Mouse (Mus musculus): ENCODE measurements around the gene Cdk14. TPM values are rescaled to one million over a fixed set of nuclear protein-coding genes. Genes with fewer than 3 reads are reported as not detected.

Gene Cdk14
- polyA plus RNA-seq, 1 experiment: 3.1 TPM

DNA sequence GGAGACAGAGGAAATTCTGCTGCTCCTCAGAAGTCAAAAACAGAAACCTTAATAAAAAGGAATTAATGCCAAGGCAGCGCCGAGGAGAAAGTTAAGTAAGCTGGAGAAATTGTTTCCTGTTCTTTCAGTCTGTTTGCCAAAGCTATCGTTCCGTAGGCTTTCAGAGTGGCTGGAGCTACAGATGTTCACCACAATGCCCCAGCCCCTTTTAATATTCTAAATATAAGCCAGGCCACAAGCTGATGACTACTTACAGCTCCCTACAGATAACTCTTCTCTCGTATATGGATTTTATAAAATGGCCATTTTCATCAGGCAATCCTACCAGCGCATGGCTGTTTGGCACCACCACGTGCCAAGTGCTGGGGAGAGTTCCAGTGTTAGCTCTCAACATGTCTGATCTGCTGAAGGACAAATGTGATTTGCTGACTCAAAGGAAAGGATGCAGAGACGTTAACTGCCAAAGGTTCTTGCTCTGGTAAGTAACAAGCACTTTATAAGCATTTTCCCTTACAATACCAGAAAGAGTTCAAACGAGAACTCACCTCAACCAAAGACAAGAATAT lies 106.8 kb downstream of the Cdk14 start:
- H3K27ac ChIP-seq (ENCODE audit: control insufficient read depth, insufficient read depth, low read depth, low read length): no peak overlapping the region
- no peak overlapping the region for H3K4me3 ChIP-seq (ENCODE audit: control insufficient read depth, low read depth, low read length)
- H3K27me3 ChIP-seq (ENCODE audit: control insufficient read depth, insufficient read depth, low read length): no peaks in the 10 kb centered on the region
- H3K36me3 ChIP-seq (ENCODE audit: control insufficient read depth, insufficient read depth, low read length): no peaks in the 10 kb centered on the region
- H3K4me1 ChIP-seq (ENCODE audit: control insufficient read depth, insufficient read depth, low read length): no peaks in the 10 kb centered on the region
- TF ChIP-seq CTCF (IDR thresholded peaks at IDR 0.05; ENCODE audit: control insufficient read depth, insufficient read depth, insufficient replicate concordance, low read depth, low read length): no peak
- no peak for TF ChIP-seq POLR2A (IDR thresholded peaks at IDR 0.05; ENCODE audit: control insufficient read depth, low read depth, low read length)

DNA sequence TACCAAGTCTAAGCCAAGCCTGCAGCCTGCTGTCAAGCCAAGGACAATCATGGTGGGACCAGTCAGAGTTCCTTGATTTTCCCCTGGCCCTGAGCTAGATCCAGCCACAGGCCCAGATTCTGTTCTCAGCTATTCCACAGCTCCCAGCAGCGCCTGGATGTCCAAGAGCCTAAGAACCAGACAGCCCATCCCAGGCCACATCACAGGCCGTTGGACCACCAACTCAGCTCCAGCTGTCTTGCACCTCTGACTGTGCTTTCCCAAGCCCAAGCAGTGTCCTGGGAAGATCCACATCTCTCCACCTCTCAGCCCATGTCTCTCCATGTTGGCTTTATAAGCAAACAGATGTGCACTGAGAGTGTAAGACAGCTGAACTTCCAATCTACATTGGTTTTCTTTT lies 114.8 kb downstream of the Cdk14 start:
- H3K4me3 ChIP-seq (ENCODE audit: control insufficient read depth, low read depth, low read length): no peak overlapping the region
- no peak for TF ChIP-seq CTCF (IDR thresholded peaks at IDR 0.05; ENCODE audit: control insufficient read depth, insufficient read depth, insufficient replicate concordance, low read depth, low read length)
- no peak for TF ChIP-seq POLR2A (IDR thresholded peaks at IDR 0.05; ENCODE audit: control insufficient read depth, low read depth, low read length)
- no peaks in the 10 kb centered on the region for H3K27me3 ChIP-seq (ENCODE audit: control insufficient read depth, insufficient read depth, low read length)
- H3K4me1 ChIP-seq (ENCODE audit: control insufficient read depth, insufficient read depth, low read length): no peaks in the 10 kb centered on the region
- H3K27ac ChIP-seq (ENCODE audit: control insufficient read depth, insufficient read depth, low read depth, low read length): no peak overlapping the region
- no peaks in the 10 kb centered on the region for H3K36me3 ChIP-seq (ENCODE audit: control insufficient read depth, insufficient read depth, low read length)

DNA sequence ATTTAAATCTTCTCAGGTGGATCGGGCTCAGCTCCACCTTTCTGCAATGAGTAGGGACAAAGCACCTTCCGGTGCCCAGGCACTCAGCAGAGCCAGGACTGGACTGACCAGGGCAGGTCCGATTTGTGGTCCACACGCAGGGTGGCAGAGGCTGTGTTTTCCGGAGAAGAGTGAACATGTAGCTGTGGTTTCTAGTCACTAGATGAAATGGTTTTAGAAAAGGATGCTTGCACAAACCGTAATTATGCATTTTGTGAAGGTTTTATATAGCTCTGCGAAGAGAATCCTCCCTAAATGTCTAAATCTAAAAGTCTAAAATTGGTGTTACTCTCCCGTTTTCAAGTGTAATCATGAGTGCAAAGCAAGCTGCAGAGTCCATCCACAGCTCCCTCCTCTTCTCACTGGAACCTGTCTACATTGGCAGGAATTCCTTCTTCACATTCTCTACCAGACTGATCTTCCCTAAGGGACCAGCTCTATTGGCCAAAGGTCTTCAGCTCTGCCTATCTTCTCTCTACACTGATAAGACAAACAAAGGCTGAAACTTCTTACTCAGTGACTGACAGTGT lies 116.9 kb downstream of the Cdk14 start:
- TF ChIP-seq CTCF (IDR thresholded peaks at IDR 0.05; ENCODE audit: control insufficient read depth, insufficient read depth, insufficient replicate concordance, low read depth, low read length) (no peak), POLR2A (IDR thresholded peaks at IDR 0.05; ENCODE audit: control insufficient read depth, low read depth, low read length) (no peak)
- H3K27me3 ChIP-seq (ENCODE audit: control insufficient read depth, insufficient read depth, low read length): no peaks in the 10 kb centered on the region

DNA sequence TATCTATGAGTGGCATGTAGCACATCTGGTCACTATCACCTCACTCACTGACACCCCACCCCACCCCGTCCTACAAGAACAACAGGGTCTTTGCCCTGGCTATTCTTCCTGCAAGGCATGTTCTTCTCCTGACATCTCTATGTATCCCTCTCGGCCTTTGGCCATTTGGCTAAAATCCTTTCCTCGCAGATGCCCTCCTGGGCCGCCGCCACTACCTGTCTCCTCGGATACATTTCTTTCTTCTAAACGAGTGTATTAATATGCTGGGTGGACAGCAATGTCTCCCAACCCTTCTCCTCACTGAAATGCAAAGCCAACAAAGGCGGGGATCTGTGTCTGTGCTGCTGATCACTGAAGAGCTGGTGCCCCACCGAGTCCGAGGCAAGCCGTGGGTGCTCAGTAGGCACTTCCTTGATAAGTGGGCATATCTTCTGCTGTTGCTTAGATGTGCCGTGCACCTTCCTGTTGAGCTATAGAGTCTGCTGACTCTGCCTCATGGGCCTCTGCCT lies 118.5 kb downstream of the Cdk14 start:
- Histone ChIP-seq H3K27me3 (ENCODE audit: control insufficient read depth, insufficient read depth, low read length) (no peaks in the 10 kb centered on the region), H3K4me1 (ENCODE audit: control insufficient read depth, insufficient read depth, low read length) (no peaks in the 10 kb centered on the region), H3K27ac (ENCODE audit: control insufficient read depth, insufficient read depth, low read depth, low read length) (no peak overlapping the region), H3K36me3 (ENCODE audit: control insufficient read depth, insufficient read depth, low read length) (no peaks in the 10 kb centered on the region), H3K4me3 (ENCODE audit: control insufficient read depth, low read depth, low read length) (no peak overlapping the region)
- TF ChIP-seq POLR2A (IDR thresholded peaks at IDR 0.05; ENCODE audit: control insufficient read depth, low read depth, low read length): no peak
- TF ChIP-seq CTCF (IDR thresholded peaks at IDR 0.05; ENCODE audit: control insufficient read depth, insufficient read depth, insufficient replicate concordance, low read depth, low read length): no peak

More for the DNA sequence above, 116.9 kb downstream of the Cdk14 start:
- Histone ChIP-seq H3K4me1 (ENCODE audit: control insufficient read depth, insufficient read depth, low read length) (no peaks in the 10 kb centered on the region), H3K36me3 (ENCODE audit: control insufficient read depth, insufficient read depth, low read length) (no peaks in the 10 kb centered on the region), H3K4me3 (ENCODE audit: control insufficient read depth, low read depth, low read length) (no peak overlapping the region), H3K27ac (ENCODE audit: control insufficient read depth, insufficient read depth, low read depth, low read length) (no peak overlapping the region)

DNA sequence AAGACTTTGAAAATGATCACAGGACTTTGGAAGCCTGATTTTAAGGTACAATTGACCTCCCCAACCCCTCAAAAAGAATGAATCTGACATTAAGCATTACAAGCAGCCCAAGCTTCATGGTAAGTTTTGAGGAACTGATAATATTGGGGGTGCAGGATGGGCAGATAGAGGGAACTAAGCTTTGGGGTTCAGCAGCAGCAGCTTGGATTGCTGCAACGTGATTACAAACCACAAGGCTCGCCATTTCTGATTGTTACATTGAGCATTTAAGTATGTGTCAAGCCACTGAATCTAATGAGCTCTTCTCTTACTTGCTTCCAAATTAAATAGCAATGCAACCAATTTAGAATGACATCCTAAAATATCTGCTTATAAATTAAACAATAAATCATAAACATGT lies 119.1 kb downstream of the Cdk14 start:
- Histone ChIP-seq H3K27me3 (ENCODE audit: control insufficient read depth, insufficient read depth, low read length) (no peaks in the 10 kb centered on the region), H3K36me3 (ENCODE audit: control insufficient read depth, insufficient read depth, low read length) (no peaks in the 10 kb centered on the region), H3K4me3 (ENCODE audit: control insufficient read depth, low read depth, low read length) (no peak overlapping the region), H3K4me1 (ENCODE audit: control insufficient read depth, insufficient read depth, low read length) (no peaks in the 10 kb centered on the region), H3K27ac (ENCODE audit: control insufficient read depth, insufficient read depth, low read depth, low read length) (no peak overlapping the region)
- TF ChIP-seq CTCF (IDR thresholded peaks at IDR 0.05; ENCODE audit: control insufficient read depth, insufficient read depth, insufficient replicate concordance, low read depth, low read length) (no peak), POLR2A (IDR thresholded peaks at IDR 0.05; ENCODE audit: control insufficient read depth, low read depth, low read length) (no peak)

DNA sequence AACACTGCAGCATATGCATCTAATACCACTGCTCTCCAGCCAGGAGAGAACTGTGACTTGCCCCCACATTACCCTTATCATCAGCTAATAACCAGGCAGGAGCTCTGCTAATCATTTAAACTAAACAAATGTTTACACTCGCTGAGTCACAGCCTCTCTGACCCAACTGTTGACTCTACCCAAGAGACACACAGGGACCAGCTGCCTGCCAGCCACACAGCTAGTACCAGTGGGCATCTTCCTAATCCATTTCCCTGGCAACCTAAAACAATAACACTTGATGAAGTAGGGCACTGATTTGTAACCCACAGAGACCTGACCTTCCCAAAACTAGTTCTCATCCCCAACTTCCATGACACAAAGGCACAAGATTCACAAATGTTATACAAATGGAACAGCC lies 119.8 kb downstream of the Cdk14 start:
- Histone ChIP-seq H3K27me3 (ENCODE audit: control insufficient read depth, insufficient read depth, low read length) (no peaks in the 10 kb centered on the region), H3K4me1 (ENCODE audit: control insufficient read depth, insufficient read depth, low read length) (no peaks in the 10 kb centered on the region), H3K4me3 (ENCODE audit: control insufficient read depth, low read depth, low read length) (no peak overlapping the region), H3K27ac (ENCODE audit: control insufficient read depth, insufficient read depth, low read depth, low read length) (no peak overlapping the region), H3K36me3 (ENCODE audit: control insufficient read depth, insufficient read depth, low read length) (no peaks in the 10 kb centered on the region)
- TF ChIP-seq CTCF (IDR thresholded peaks at IDR 0.05; ENCODE audit: control insufficient read depth, insufficient read depth, insufficient replicate concordance, low read depth, low read length) (no peak), POLR2A (IDR thresholded peaks at IDR 0.05; ENCODE audit: control insufficient read depth, low read depth, low read length) (no peak)

DNA sequence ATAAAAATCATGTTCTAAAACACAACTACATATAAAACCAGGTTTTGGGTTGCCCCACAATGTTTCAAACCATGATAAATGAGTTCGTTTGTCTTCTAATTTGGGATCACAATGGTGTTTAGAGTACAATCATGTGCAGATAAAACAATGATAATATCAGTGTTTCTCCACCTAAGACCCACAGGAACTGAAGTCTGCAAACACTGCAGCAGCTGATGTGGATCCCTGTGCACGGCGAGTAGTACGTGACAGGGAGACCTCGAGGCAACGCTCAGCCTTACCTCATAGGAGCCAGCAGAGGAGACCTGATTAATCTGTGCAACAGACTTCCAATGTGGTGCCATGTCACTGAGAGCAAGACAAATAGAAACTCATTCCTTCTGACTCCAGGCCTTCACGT lies 122.9 kb downstream of the Cdk14 start:
- H3K27ac ChIP-seq (ENCODE audit: control insufficient read depth, insufficient read depth, low read depth, low read length): no peak overlapping the region
- no peaks in the 10 kb centered on the region for H3K27me3 ChIP-seq (ENCODE audit: control insufficient read depth, insufficient read depth, low read length)
- no peaks in the 10 kb centered on the region for H3K36me3 ChIP-seq (ENCODE audit: control insufficient read depth, insufficient read depth, low read length)
- H3K4me1 ChIP-seq (ENCODE audit: control insufficient read depth, insufficient read depth, low read length): no peaks in the 10 kb centered on the region
- H3K4me3 ChIP-seq (ENCODE audit: control insufficient read depth, low read depth, low read length): no peak overlapping the region
- TF ChIP-seq POLR2A (IDR thresholded peaks at IDR 0.05; ENCODE audit: control insufficient read depth, low read depth, low read length) (no peak), CTCF (IDR thresholded peaks at IDR 0.05; ENCODE audit: control insufficient read depth, insufficient read depth, insufficient replicate concordance, low read depth, low read length) (no peak)

Measured in testis, adult 2 months (tissue).